Mouse (Mus musculus): ENCODE data around the gene Qprt. TPM values are rescaled to one million over a fixed set of nuclear protein-coding genes. Genes with fewer than 3 reads are reported as not detected.
"Not testable (repeated sequence)": the region's sequence is repeated elsewhere in the genome, so short reads cannot be mapped to it uniquely, and the experiment has no call there.

Gene Qprt
- polyA plus RNA-seq, 1 experiment from 2014 or later: 2.4 TPM

GRCm38 (mm10) chr7:127091114-127091896 lies 30.7 kb downstream of the Qprt start, which contains the start of gene AI467606:
Gene AI467606 (plus strand): TSS chr7:127091359.
- H3K9me3 ChIP-seq (ENCODE audit: control insufficient read depth, low read length): no peaks in the 10 kb centered on the region
- H3K27ac ChIP-seq (replicated peaks in 1 of 2; ENCODE audit: control insufficient read depth in 1 of 2, insufficient read depth in 1 of 2, low read depth in 2 of 2, low read length in 2 of 2): no peak within 1 kb of the TSS
- ATAC-seq (ENCODE audit: insufficient number of reproducible peaks, insufficient read depth, low FRiP score, low read depth): no peak
- WGBS: 61% methylated on average over 16 of the region's 16 CpGs
- H3K9ac ChIP-seq (ENCODE audit: low read length): no peak within 1 kb of the TSS
- H3K4me3 ChIP-seq (ENCODE audit: control insufficient read depth in 1 of 2, insufficient read depth in 1 of 2, low read depth in 1 of 2, low read length in 2 of 2): no peak within 1 kb of the TSS
- peaks cover 5 to 9% of the 10 kb centered on the region in 2 experiments; a peak in 2 of 4 replicates for H3K4me1 ChIP-seq (ENCODE audit: control insufficient read depth in 2 of 2, insufficient read depth in 2 of 2, low read length in 2 of 2)
- H3K27me3 ChIP-seq (ENCODE audit: control insufficient read depth, insufficient read depth, low read length): no peaks in the 10 kb centered on the region
- H3K36me3 ChIP-seq (ENCODE audit: control insufficient read depth, insufficient read depth, low read length): no peaks in the 10 kb centered on the region
- H3K4me2 ChIP-seq (ENCODE audit: low read length): no peak within 1 kb of the TSS

GRCm38 (mm10) chr7:127090154-127091113 lies 31.6 kb downstream of the Qprt start:
- Histone ChIP-seq H3K4me2 (ENCODE audit: low read length) (no peak overlapping the region), H3K9ac (ENCODE audit: low read length) (no peak overlapping the region), H3K27ac (replicated peaks in 1 of 2; ENCODE audit: control insufficient read depth in 1 of 2, insufficient read depth in 1 of 2, low read depth in 2 of 2, low read length in 2 of 2) (no peak overlapping the region), H3K9me3 (ENCODE audit: control insufficient read depth, low read length) (no peaks in the 10 kb centered on the region), H3K4me3 (ENCODE audit: control insufficient read depth in 1 of 2, insufficient read depth in 1 of 2, low read depth in 1 of 2, low read length in 2 of 2) (no peak overlapping the region), H3K27me3 (ENCODE audit: control insufficient read depth, insufficient read depth, low read length) (no peaks in the 10 kb centered on the region), H3K36me3 (ENCODE audit: control insufficient read depth, insufficient read depth, low read length) (no peaks in the 10 kb centered on the region), H3K4me1 (ENCODE audit: control insufficient read depth in 2 of 2, insufficient read depth in 2 of 2, low read length in 2 of 2) (peaks cover 5 to 9% of the 10 kb centered on the region in 2 experiments; a peak in 2 of 4 replicates)
- ATAC-seq (ENCODE audit: insufficient number of reproducible peaks, insufficient read depth, low FRiP score, low read depth): no peak
- 81% methylated on average over 20 of the region's 20 CpGs for WGBS

- H3K4me3 ChIP-seq (ENCODE audit: control insufficient read depth in 1 of 2, insufficient read depth in 1 of 2, low read depth in 1 of 2, low read length in 2 of 2): peak overlapping the region; percentile 17 to 27; a peak in 3 of 4 replicates
- H3K27me3 ChIP-seq (ENCODE audit: control insufficient read depth, insufficient read depth, low read length): no peaks in the 10 kb centered on the region
- no peak overlapping the region for H3K27ac ChIP-seq (replicated peaks in 1 of 2; ENCODE audit: control insufficient read depth in 1 of 2, insufficient read depth in 1 of 2, low read depth in 2 of 2, low read length in 2 of 2)
- 0 out of 2 replicates have a peak, but pooled peaks have one; percentile 24 for ATAC-seq (ENCODE audit: insufficient number of reproducible peaks, insufficient read depth, low FRiP score, low read depth)
- 19% methylated on average over 27 of the region's 27 CpGs for WGBS
- H3K4me1 ChIP-seq (ENCODE audit: control insufficient read depth in 2 of 2, insufficient read depth in 2 of 2, low read length in 2 of 2): peaks cover 5 to 9% of the 10 kb centered on the region in 2 experiments; a peak in 2 of 4 replicates
- no peaks in the 10 kb centered on the region for H3K36me3 ChIP-seq (ENCODE audit: control insufficient read depth, insufficient read depth, low read length)
- H3K4me2 ChIP-seq (ENCODE audit: low read length): peak overlapping the region; percentile 66
- no peaks in the 10 kb centered on the region for H3K9me3 ChIP-seq (ENCODE audit: control insufficient read depth, low read length)
- H3K9ac ChIP-seq (ENCODE audit: low read length): peak overlapping the region; percentile 52; the same call in 1 of the 2 replicates
Observed at GRCm38 (mm10) chr7:127088901-127089845, 32.9 kb downstream of the Qprt start.

- H3K27ac ChIP-seq (replicated peaks in 1 of 2; ENCODE audit: control insufficient read depth in 1 of 2, insufficient read depth in 1 of 2, low read depth in 2 of 2, low read length in 2 of 2): no peak overlapping the region
- H3K36me3 ChIP-seq (ENCODE audit: control insufficient read depth, insufficient read depth, low read length): no peaks in the 10 kb centered on the region
- H3K27me3 ChIP-seq (ENCODE audit: control insufficient read depth, insufficient read depth, low read length): no peaks in the 10 kb centered on the region
- H3K9me3 ChIP-seq (ENCODE audit: control insufficient read depth, low read length): no peaks in the 10 kb centered on the region
- H3K9ac ChIP-seq (ENCODE audit: low read length): no peak overlapping the region
- H3K4me2 ChIP-seq (ENCODE audit: low read length): no peak overlapping the region
- WGBS: 80% methylated on average over 3 of the region's 3 CpGs
- ATAC-seq (ENCODE audit: insufficient number of reproducible peaks, insufficient read depth, low FRiP score, low read depth): no peak
- peaks cover 5 to 9% of the 10 kb centered on the region in 2 experiments; a peak in 2 of 4 replicates for H3K4me1 ChIP-seq (ENCODE audit: control insufficient read depth in 2 of 2, insufficient read depth in 2 of 2, low read length in 2 of 2)
- no peak overlapping the region for H3K4me3 ChIP-seq (ENCODE audit: control insufficient read depth in 1 of 2, insufficient read depth in 1 of 2, low read depth in 1 of 2, low read length in 2 of 2)
Observed at GRCm38 (mm10) chr7:127088083-127088482, 33.9 kb downstream of the Qprt start.

- not testable (repeated sequence) for H3K9ac ChIP-seq (ENCODE audit: low read length); H3K4me3 ChIP-seq (ENCODE audit: control insufficient read depth in 1 of 2, insufficient read depth in 1 of 2, low read depth in 1 of 2, low read length in 2 of 2); H3K27ac ChIP-seq (replicated peaks in 1 of 2; ENCODE audit: control insufficient read depth in 1 of 2, insufficient read depth in 1 of 2, low read depth in 2 of 2, low read length in 2 of 2); H3K36me3 ChIP-seq (ENCODE audit: control insufficient read depth, insufficient read depth, low read length); H3K4me2 ChIP-seq (ENCODE audit: low read length); H3K27me3 ChIP-seq (ENCODE audit: control insufficient read depth, insufficient read depth, low read length); ATAC-seq (ENCODE audit: insufficient number of reproducible peaks, insufficient read depth, low FRiP score, low read depth); H3K9me3 ChIP-seq (ENCODE audit: control insufficient read depth, low read length); H3K4me1 ChIP-seq (ENCODE audit: control insufficient read depth in 2 of 2, insufficient read depth in 2 of 2, low read length in 2 of 2)
- WGBS: 56% methylated on average over 6 of the region's 6 CpGs
Observed at GRCm38 (mm10) chr7:127087278-127088010, 34.6 kb downstream of the Qprt start, which contains the start of gene Zg16. Gene Zg16 (minus strand): TSS chr7:127087328.

GRCm38 (mm10) chr7:127085751-127086150 lies 36.3 kb downstream of the Qprt start:
- H3K4me2 ChIP-seq (ENCODE audit: low read length); H3K4me3 ChIP-seq (ENCODE audit: control insufficient read depth in 1 of 2, insufficient read depth in 1 of 2, low read depth in 1 of 2, low read length in 2 of 2); ATAC-seq (ENCODE audit: insufficient number of reproducible peaks, insufficient read depth, low FRiP score, low read depth); H3K4me1 ChIP-seq (ENCODE audit: control insufficient read depth in 2 of 2, insufficient read depth in 2 of 2, low read length in 2 of 2); H3K9ac ChIP-seq (ENCODE audit: low read length); H3K36me3 ChIP-seq (ENCODE audit: control insufficient read depth, insufficient read depth, low read length); H3K9me3 ChIP-seq (ENCODE audit: control insufficient read depth, low read length); H3K27ac ChIP-seq (replicated peaks in 1 of 2; ENCODE audit: control insufficient read depth in 1 of 2, insufficient read depth in 1 of 2, low read depth in 2 of 2, low read length in 2 of 2); H3K27me3 ChIP-seq (ENCODE audit: control insufficient read depth, insufficient read depth, low read length): not testable (repeated sequence)
- WGBS: 28% methylated on average over 6 of the region's 6 CpGs
